Mouse (Mus musculus): ENCODE data around the gene Zmynd19. TPM values are rescaled to one million over a fixed set of nuclear protein-coding genes. Genes with fewer than 3 reads are reported as not detected.
"Not testable (repeated sequence)": the region's sequence is repeated elsewhere in the genome, so short reads cannot be mapped to it uniquely, and the experiment has no call there.

Zmynd19 gene
- polyA plus RNA-seq, 1 experiment from 2014 or later, result 6.3 TPM

DNA sequence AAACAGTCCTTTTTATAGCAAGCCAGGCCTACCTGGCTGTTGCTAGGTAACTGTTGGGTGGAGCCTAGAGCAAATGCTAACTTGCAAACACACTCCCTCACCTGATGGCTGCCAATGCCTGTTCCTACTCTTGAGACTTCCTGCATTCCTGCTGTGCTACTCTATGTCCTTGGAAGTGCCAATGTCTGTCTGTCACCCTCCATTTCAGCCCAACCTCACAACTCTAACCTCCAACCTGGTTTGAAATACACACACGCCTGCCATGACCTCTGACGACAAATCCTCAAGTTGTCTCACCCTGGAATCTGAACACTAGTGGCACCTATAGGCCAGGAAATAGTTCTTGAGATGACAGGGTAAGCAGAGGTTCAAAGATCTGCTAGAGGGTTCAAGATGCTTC is 20.5 kb upstream of the Zmynd19 start:
- peak; percentile 42 for ATAC-seq (ENCODE audit: insufficient number of reproducible peaks, insufficient read depth, low FRiP score, low read depth)
- Histone ChIP-seq H3K27ac (ENCODE audit: low read length) (peak overlapping the region; percentile 10; the same call in 1 of the 2 replicates), H3K4me2 (replicated peaks; ENCODE audit: low read depth, low read length) (no peak overlapping the region), H3K9me3 (ENCODE audit: control insufficient read depth, low read depth, low read length) (no peaks in the 10 kb centered on the region), H3K9ac (replicated peaks; ENCODE audit: low read depth, low read length) (no peak overlapping the region), H3K4me3 (ENCODE audit: low read depth, low read length) (no peak overlapping the region), H3K27me3 (ENCODE audit: control insufficient read depth, insufficient read depth, low read length) (no peaks in the 10 kb centered on the region), H3K36me3 (ENCODE audit: control insufficient read depth, insufficient read depth, low read length) (no peaks in the 10 kb centered on the region; the same call in none of the 2 replicates), H3K4me1 (ENCODE audit: control insufficient read depth, insufficient read depth, low read length) (peaks cover 2% of the 10 kb centered on the region; the same call in 1 of the 2 replicates)
- 44% methylated on average over 2 of the region's 2 CpGs for WGBS

DNA sequence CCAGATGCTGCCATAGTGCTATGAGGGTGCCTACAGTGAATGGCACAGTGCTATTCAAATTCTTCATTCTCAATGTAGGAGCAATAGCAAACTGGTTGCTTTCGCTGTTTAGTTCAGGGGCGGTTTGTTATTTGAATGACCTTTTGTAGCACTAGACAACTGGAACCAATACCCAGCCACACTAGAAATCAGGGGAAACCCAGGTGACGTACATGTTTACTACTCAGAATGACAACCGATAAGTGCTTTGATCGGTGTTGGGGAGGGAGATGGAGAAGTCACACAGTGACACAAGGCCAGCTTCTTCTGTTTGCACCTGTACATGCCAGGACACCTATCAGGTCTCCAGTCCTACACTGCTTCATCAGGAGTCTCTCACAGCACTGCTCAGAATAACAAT is 20.0 kb upstream of the Zmynd19 start:
- Histone ChIP-seq H3K36me3 (ENCODE audit: control insufficient read depth, insufficient read depth, low read length) (no peaks in the 10 kb centered on the region; the same call in none of the 2 replicates), H3K4me3 (ENCODE audit: low read depth, low read length) (no peak overlapping the region), H3K4me2 (replicated peaks; ENCODE audit: low read depth, low read length) (no peak overlapping the region), H3K27ac (ENCODE audit: low read length) (peak overlapping the region; percentile 10; the same call in 1 of the 2 replicates), H3K9ac (replicated peaks; ENCODE audit: low read depth, low read length) (no peak overlapping the region), H3K4me1 (ENCODE audit: control insufficient read depth, insufficient read depth, low read length) (peaks cover 7% of the 10 kb centered on the region), H3K27me3 (ENCODE audit: control insufficient read depth, insufficient read depth, low read length) (no peaks in the 10 kb centered on the region), H3K9me3 (ENCODE audit: control insufficient read depth, low read depth, low read length) (no peaks in the 10 kb centered on the region)
- no peak for ATAC-seq (ENCODE audit: insufficient number of reproducible peaks, insufficient read depth, low FRiP score, low read depth)
- 89% methylated on average over 5 of the region's 5 CpGs for WGBS

DNA sequence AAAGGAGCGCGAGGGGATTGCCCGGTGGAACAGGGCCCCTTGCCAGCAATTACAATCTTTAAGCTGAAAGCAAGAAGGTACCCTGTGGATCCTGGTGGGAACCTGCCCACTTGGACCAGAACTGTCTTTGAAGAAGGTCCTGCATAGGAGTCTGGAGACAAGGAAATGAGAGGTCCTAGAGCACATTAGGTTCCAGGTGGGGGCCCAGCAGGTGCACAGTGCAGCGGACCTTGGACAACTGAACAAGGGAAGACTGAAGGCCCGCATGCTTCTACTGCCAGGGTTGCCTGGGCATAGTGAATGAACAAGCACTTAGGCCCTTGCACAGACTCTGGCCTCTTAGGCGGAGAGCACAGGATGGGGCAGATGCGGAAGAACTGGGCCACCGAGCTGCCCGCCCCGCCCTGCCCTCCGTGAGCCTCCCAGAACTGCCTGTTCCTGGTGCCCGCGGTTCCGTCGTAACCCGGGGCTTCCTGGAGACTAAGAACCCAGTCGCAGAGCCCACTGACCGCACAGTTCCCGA is 15.1 kb upstream of the Zmynd19 start:
- H3K9me3 ChIP-seq (ENCODE audit: control insufficient read depth, low read depth, low read length), result no peaks in the 10 kb centered on the region
- no peaks in the 10 kb centered on the region for H3K36me3 ChIP-seq (ENCODE audit: control insufficient read depth, insufficient read depth, low read length)
- H3K4me2 ChIP-seq (replicated peaks; ENCODE audit: low read depth, low read length), result peak overlapping the region; percentile 91
- peak; percentile 60 for ATAC-seq (ENCODE audit: insufficient number of reproducible peaks, insufficient read depth, low FRiP score, low read depth)
- peaks cover 8% of the 10 kb centered on the region; the same call in 1 of the 2 replicates for H3K4me1 ChIP-seq (ENCODE audit: control insufficient read depth, insufficient read depth, low read length)
- H3K4me3 ChIP-seq (ENCODE audit: low read depth, low read length), result peak overlapping the region; percentile 65
- H3K9ac ChIP-seq (replicated peaks; ENCODE audit: low read depth, low read length), result peak overlapping the region; percentile 56; the same call in 1 of the 2 replicates
- peak overlapping the region; percentile 82 for H3K27ac ChIP-seq (ENCODE audit: low read length)
- 4% methylated on average over 19 of the region's 19 CpGs for WGBS
- H3K27me3 ChIP-seq (ENCODE audit: control insufficient read depth, insufficient read depth, low read length), result no peaks in the 10 kb centered on the region

DNA sequence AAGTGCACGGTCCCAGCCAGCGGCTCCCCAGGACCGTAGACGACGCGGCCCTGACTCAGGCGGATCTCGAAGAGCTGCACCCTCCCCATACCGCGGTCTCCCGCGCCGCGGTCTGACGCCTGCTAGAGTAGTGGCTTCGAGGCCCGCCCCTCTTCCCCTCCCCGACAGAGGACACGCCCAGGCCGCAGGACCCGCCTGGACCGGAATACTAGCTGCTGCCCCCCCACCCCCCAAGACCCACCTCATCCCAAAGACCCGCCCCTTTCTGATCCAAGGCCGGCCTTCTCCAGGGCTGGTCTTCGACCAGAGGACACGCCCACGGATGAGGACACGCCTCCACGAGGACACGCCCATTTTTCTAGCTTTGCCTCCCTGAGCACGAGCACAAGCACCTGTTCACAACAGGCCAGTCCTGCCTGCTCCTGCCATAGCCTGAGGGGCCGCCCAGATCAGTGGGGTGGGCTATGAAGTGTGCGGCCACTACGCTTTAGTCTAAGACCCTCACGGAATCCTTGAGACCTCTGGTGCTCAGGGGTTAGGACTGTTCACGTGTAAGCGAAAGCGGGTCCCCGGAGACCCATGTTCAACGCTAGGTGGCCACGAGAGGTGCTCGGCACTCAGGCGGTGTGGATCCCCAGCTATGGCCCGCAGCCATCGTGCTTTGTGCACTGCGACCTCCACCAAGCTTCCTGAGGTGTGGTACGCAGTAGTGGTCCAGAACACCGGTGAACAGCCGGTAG is 14.4 kb upstream of the Zmynd19 start, which contains the start of gene Arrdc1:
Gene Arrdc1, minus strand, starts transcription at position 196 of the 740 bp plus-strand sequence.
- H3K9me3 ChIP-seq (ENCODE audit: control insufficient read depth, low read depth, low read length), result no peaks in the 10 kb centered on the region
- H3K27ac ChIP-seq (ENCODE audit: low read length), result peak within 1 kb of the TSS; percentile 82
- no peaks in the 10 kb centered on the region for H3K36me3 ChIP-seq (ENCODE audit: control insufficient read depth, insufficient read depth, low read length)
- under 1% methylated on average over 49 of the region's 49 CpGs for WGBS
- peak within 1 kb of the TSS; percentile 91 for H3K4me2 ChIP-seq (replicated peaks; ENCODE audit: low read depth, low read length)
- peak; percentile 92 for ATAC-seq (ENCODE audit: insufficient number of reproducible peaks, insufficient read depth, low FRiP score, low read depth)
- H3K27me3 ChIP-seq (ENCODE audit: control insufficient read depth, insufficient read depth, low read length), result no peaks in the 10 kb centered on the region
- peaks cover 8% of the 10 kb centered on the region; the same call in 1 of the 2 replicates for H3K4me1 ChIP-seq (ENCODE audit: control insufficient read depth, insufficient read depth, low read length)
- H3K9ac ChIP-seq (replicated peaks; ENCODE audit: low read depth, low read length), result peak within 1 kb of the TSS; percentile 56; the same call in 1 of the 2 replicates
- H3K4me3 ChIP-seq (ENCODE audit: low read depth, low read length), result peak within 1 kb of the TSS; percentile 65

DNA sequence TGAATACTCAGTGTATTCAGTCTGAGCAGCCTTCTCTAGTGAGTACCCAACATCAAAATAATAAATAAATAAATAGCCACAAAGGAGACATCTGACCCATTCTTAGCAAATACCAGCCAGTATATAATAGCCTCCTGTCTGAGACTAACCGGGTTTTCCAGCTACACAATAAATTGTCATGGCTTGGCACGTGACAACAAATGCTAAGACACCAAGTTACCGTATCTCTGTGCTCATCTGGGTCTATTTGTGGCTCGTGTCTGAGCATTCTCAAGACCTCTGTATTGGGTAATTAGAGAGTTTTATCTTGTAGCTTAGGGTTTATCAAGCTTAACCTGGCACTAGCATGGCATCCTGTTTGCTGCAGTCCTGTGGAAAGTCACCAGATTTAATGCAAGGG is 7.5 kb upstream of the Zmynd19 start:
- Histone ChIP-seq H3K9me3 (ENCODE audit: control insufficient read depth, low read depth, low read length) (no peaks in the 10 kb centered on the region), H3K27ac (ENCODE audit: low read length) (no peak overlapping the region), H3K4me2 (replicated peaks; ENCODE audit: low read depth, low read length) (no peak overlapping the region), H3K4me1 (ENCODE audit: control insufficient read depth, insufficient read depth, low read length) (no peaks in the 10 kb centered on the region), H3K9ac (replicated peaks; ENCODE audit: low read depth, low read length) (no peak overlapping the region), H3K27me3 (ENCODE audit: control insufficient read depth, insufficient read depth, low read length) (no peaks in the 10 kb centered on the region), H3K4me3 (ENCODE audit: low read depth, low read length) (no peak overlapping the region), H3K36me3 (ENCODE audit: control insufficient read depth, insufficient read depth, low read length) (no peaks in the 10 kb centered on the region)
- ATAC-seq (ENCODE audit: insufficient number of reproducible peaks, insufficient read depth, low FRiP score, low read depth), result no peak
- 71% methylated on average over 4 of the region's 4 CpGs for WGBS

DNA sequence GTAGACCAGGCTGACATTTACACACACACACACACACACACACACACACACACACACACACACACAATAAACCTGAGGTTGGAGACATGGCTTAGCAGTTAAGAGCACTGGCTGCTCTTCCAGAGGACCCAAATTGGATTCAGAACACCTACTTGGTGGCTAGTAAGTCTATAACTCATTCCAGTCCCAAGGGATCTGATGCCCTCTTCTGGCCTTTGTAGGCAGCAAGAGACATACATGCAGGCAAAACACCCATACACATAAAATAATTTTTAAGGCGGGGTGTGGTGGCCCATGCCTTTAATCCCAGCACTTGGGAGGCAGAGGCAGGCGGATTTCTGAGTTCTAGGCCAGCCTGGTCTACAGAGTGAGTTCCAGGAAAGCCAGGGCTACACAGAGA is 5.3 kb upstream of the Zmynd19 start:
- H3K36me3 ChIP-seq (ENCODE audit: control insufficient read depth, insufficient read depth, low read length); ATAC-seq (ENCODE audit: insufficient number of reproducible peaks, insufficient read depth, low FRiP score, low read depth); H3K9ac ChIP-seq (replicated peaks; ENCODE audit: low read depth, low read length); H3K4me2 ChIP-seq (replicated peaks; ENCODE audit: low read depth, low read length); H3K4me1 ChIP-seq (ENCODE audit: control insufficient read depth, insufficient read depth, low read length); H3K4me3 ChIP-seq (ENCODE audit: low read depth, low read length); H3K9me3 ChIP-seq (ENCODE audit: control insufficient read depth, low read depth, low read length); H3K27me3 ChIP-seq (ENCODE audit: control insufficient read depth, insufficient read depth, low read length); H3K27ac ChIP-seq (ENCODE audit: low read length): not testable (repeated sequence)
- WGBS, result 49% methylated on average over 2 of the region's 2 CpGs

DNA sequence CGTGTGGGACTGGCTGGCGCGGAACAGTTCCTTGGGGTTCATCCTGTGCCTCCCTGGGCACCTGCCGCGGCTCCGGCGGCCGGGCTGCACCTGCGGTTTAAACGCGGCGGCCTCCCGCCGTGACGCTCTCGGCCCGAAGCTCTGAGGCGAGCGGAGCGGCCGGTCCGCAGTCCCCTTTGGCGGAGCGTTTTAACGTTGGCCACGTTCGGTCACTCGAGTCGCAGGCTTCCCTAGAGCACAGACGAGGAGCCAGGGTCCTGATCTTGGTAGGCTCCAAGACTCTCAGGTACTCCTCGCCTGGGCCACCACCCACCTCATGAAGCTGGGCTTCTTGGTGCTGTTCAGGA is 570 bp downstream of the Zmynd19 start:
- H3K36me3 ChIP-seq (ENCODE audit: control insufficient read depth, insufficient read depth, low read length), result peaks cover 26% of the 10 kb centered on the region
- ATAC-seq (ENCODE audit: insufficient number of reproducible peaks, insufficient read depth, low FRiP score, low read depth), result no peak; the same call in none of the 2 replicates
- peak overlapping the region; percentile 87 for H3K9ac ChIP-seq (replicated peaks; ENCODE audit: low read depth, low read length)
- H3K4me1 ChIP-seq (ENCODE audit: control insufficient read depth, insufficient read depth, low read length), result peaks cover 5% of the 10 kb centered on the region; the same call in 1 of the 2 replicates
- no peaks in the 10 kb centered on the region for H3K9me3 ChIP-seq (ENCODE audit: control insufficient read depth, low read depth, low read length)
- 0 out of 2 replicates have a peak overlapping the region, but pooled peaks have one; percentile 55 for H3K27ac ChIP-seq (ENCODE audit: low read length)
- 1% methylated on average over 26 of the region's 31 CpGs for WGBS
- H3K27me3 ChIP-seq (ENCODE audit: control insufficient read depth, insufficient read depth, low read length), result no peaks in the 10 kb centered on the region
- peak overlapping the region; percentile 94 for H3K4me2 ChIP-seq (replicated peaks; ENCODE audit: low read depth, low read length)
- H3K4me3 ChIP-seq (ENCODE audit: low read depth, low read length), result peak overlapping the region; percentile 90

DNA sequence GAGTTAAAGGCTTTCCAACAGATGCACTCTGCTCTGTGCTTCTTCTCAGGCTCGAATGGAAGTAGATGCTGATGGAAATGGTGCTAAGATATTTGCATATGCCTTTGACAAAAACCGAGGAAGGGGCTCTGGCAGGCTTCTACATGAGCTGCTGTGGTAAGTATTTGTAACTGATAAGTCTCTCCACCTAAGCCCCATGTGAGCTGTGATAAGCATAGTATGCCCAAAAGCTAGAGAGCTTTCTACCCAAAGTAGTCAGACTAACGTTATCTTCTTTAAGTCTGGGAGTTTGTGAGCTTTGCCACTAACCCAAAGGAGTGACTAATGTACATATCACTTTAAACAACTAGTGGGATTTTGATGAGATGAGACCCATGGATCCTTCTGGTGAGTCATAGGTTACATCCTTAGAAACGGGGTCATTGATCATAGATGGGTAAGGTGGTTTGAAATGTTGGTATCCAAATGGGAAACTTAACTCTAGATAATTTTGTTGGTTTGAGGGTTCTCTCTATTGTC is 3.0 kb downstream of the Zmynd19 start:
- 81% methylated on average over 4 of the region's 4 CpGs for WGBS
- H3K9ac ChIP-seq (replicated peaks; ENCODE audit: low read depth, low read length), result no peak overlapping the region
- no peak overlapping the region for H3K27ac ChIP-seq (ENCODE audit: low read length)
- ATAC-seq (ENCODE audit: insufficient number of reproducible peaks, insufficient read depth, low FRiP score, low read depth), result no peak
- peaks cover 40% of the 10 kb centered on the region for H3K36me3 ChIP-seq (ENCODE audit: control insufficient read depth, insufficient read depth, low read length)
- peaks cover 5% of the 10 kb centered on the region; the same call in 1 of the 2 replicates for H3K4me1 ChIP-seq (ENCODE audit: control insufficient read depth, insufficient read depth, low read length)
- H3K27me3 ChIP-seq (ENCODE audit: control insufficient read depth, insufficient read depth, low read length), result no peaks in the 10 kb centered on the region
- no peak overlapping the region for H3K4me3 ChIP-seq (ENCODE audit: low read depth, low read length)
- no peaks in the 10 kb centered on the region for H3K9me3 ChIP-seq (ENCODE audit: control insufficient read depth, low read depth, low read length)
- H3K4me2 ChIP-seq (replicated peaks; ENCODE audit: low read depth, low read length), result no peak overlapping the region

All from stomach, embryonic 14.5 days (tissue).